Mouse (Mus musculus) urinary bladder, postnatal 14 days (tissue): ENCODE results near the gene Mrpl45.
A peak's percentile ranks its signal among the peaks of the same experiment; 100 is the strongest.
"Not testable (repeated sequence)": the region's sequence is repeated elsewhere in the genome, so short reads cannot be mapped to it uniquely, and the experiment has no call there.

Experiments
- DNase-seq: peaks from one replicate; pipeline ENCODE4 v3.0.0; 2021; ENCODE audit warnings: low spot score

Gene Mrpl45

GRCm38 (mm10) chr11:97296542-97296941, 19.0 kb upstream of the Mrpl45 start:
- DNase-seq = no peak

GRCm38 (mm10) chr11:97299939-97300338, 15.6 kb upstream of the Mrpl45 start:
- DNase-seq = no peak

- no peak for DNase-seq
Measured at GRCm38 (mm10) chr11:97301406-97301805, 14.1 kb upstream of the Mrpl45 start.

- peak; percentile 42 for DNase-seq
Measured at GRCm38 (mm10) chr11:97302231-97302781, 13.2 kb upstream of the Mrpl45 start.

GRCm38 (mm10) chr11:97304631-97305030, 10.9 kb upstream of the Mrpl45 start:
- no peak for DNase-seq

GRCm38 (mm10) chr11:97307294-97308069, 8.0 kb upstream of the Mrpl45 start:
- DNase-seq = no peak

- DNase-seq = no peak
Measured at GRCm38 (mm10) chr11:97308806-97309450, 6.6 kb upstream of the Mrpl45 start.

GRCm38 (mm10) chr11:97309451-97309836, 6.1 kb upstream of the Mrpl45 start:
- peak; percentile 85 for DNase-seq

GRCm38 (mm10) chr11:97309911-97310571, 5.5 kb upstream of the Mrpl45 start:
- DNase-seq = peak; percentile 82

GRCm38 (mm10) chr11:97310895-97311631, 4.5 kb upstream of the Mrpl45 start:
- DNase-seq = peak; percentile 20

- DNase-seq = not testable (repeated sequence)
Measured at GRCm38 (mm10) chr11:97312871-97313270, 2.6 kb upstream of the Mrpl45 start.

GRCm38 (mm10) chr11:97314110-97314509, 1.4 kb upstream of the Mrpl45 start:
- DNase-seq = no peak

- DNase-seq = no peak
Measured at GRCm38 (mm10) chr11:97314751-97315503, 589 bp upstream of the Mrpl45 start.

- no peak for DNase-seq
Measured at GRCm38 (mm10) chr11:97321197-97321596, 5.7 kb downstream of the Mrpl45 start.

- DNase-seq = not testable (repeated sequence)
Measured at GRCm38 (mm10) chr11:97321894-97322600, 6.5 kb downstream of the Mrpl45 start.

GRCm38 (mm10) chr11:97325224-97325623, 9.7 kb downstream of the Mrpl45 start:
- no peak for DNase-seq

- peak; percentile 70 for DNase-seq
Measured at GRCm38 (mm10) chr11:97328148-97328547, 12.6 kb downstream of the Mrpl45 start.

- no peak for DNase-seq
Measured at GRCm38 (mm10) chr11:97330315-97330714, 14.8 kb downstream of the Mrpl45 start.

- no peak for DNase-seq
Measured at GRCm38 (mm10) chr11:97331231-97332190, 16.0 kb downstream of the Mrpl45 start.
